Mouse (Mus musculus) liver, embryonic 14.5 days (tissue): ENCODE results near the gene Etnk2.

Experiments used
- CTCF ChIP-seq: IDR thresholded peaks from 2 replicates; pipeline ENCODE4 v1.5.1; 2016; ENCODE audit warnings: antibody characterized with exemption, low read depth, control low read depth
- EP300 ChIP-seq: IDR thresholded peaks from 2 replicates; pipeline ENCODE4 v1.6.1; 2016; ENCODE audit warnings: antibody characterized with exemption, low read depth

GRCm38 (mm10) chr1:133406614-133407013 lies 43.2 kb downstream of the Etnk2 start:
- TF ChIP-seq EP300 (no peak), CTCF (no peak)
